Mouse (Mus musculus) adrenal gland, postnatal 10 days (tissue): Measurements from ENCODE around the gene Rab3a. TPM values are rescaled to one million over a fixed set of nuclear protein-coding genes. Genes with fewer than 3 reads are reported as not detected.

ENCODE experiments used
- DNase-seq: peaks from one replicate; pipeline ENCODE4 v3.0.0; 2021; ENCODE audit warnings: mixed read lengths
- total RNA-seq, 2 experiments: library from RNA; stranded (reverse); gene quantifications; 2 replicates each; pipeline ENCODE4 v1.2.3; 2021

Rab3a gene
- total RNA-seq, 2 experiments from 2014 or later, result 53.3 to 53.9 TPM

- DNase-seq, result no peak
Measured at GRCm38 (mm10) chr8:70775227-70775626, 20.7 kb downstream of the Rab3a start.

- DNase-seq, result no peak
Measured at GRCm38 (mm10) chr8:70775851-70776495, 21.5 kb downstream of the Rab3a start.

- peak; percentile 99 for DNase-seq
Measured at GRCm38 (mm10) chr8:70776496-70777444, 22.3 kb downstream of the Rab3a start, which contains the start of gene Pik3r2. Gene Pik3r2 (minus strand): TSS chr8:70776713.

GRCm38 (mm10) chr8:70780093-70780492 is 25.6 kb downstream of the Rab3a start:
- no peak for DNase-seq

- DNase-seq, result no peak
Measured at GRCm38 (mm10) chr8:70786291-70787050, 32.0 kb downstream of the Rab3a start.

GRCm38 (mm10) chr8:70787051-70787445 is 32.6 kb downstream of the Rab3a start:
- DNase-seq, result no peak

GRCm38 (mm10) chr8:70787941-70788667 is 33.6 kb downstream of the Rab3a start:
- no peak for DNase-seq

- DNase-seq, result no peak
Measured at GRCm38 (mm10) chr8:70789046-70789445, 34.6 kb downstream of the Rab3a start.

GRCm38 (mm10) chr8:70790846-70791245 is 36.4 kb downstream of the Rab3a start:
- DNase-seq, result no peak

- DNase-seq, result no peak
Measured at GRCm38 (mm10) chr8:70791294-70791701, 36.8 kb downstream of the Rab3a start.

GRCm38 (mm10) chr8:70791975-70792691 is 37.7 kb downstream of the Rab3a start:
- DNase-seq, result peak; percentile 99

- peak; percentile 69 for DNase-seq
Measured at GRCm38 (mm10) chr8:70792700-70793099, 38.2 kb downstream of the Rab3a start.

- DNase-seq, result no peak
Measured at GRCm38 (mm10) chr8:70794215-70794614, 39.7 kb downstream of the Rab3a start.

- no peak for DNase-seq
Measured at GRCm38 (mm10) chr8:70795370-70795769, 40.9 kb downstream of the Rab3a start.

- DNase-seq, result peak; percentile 96
Measured at GRCm38 (mm10) chr8:70796403-70797080, 42.1 kb downstream of the Rab3a start.

GRCm38 (mm10) chr8:70797081-70798070 is 42.9 kb downstream of the Rab3a start:
- DNase-seq, result peak; percentile 92

GRCm38 (mm10) chr8:70798281-70798680 is 43.8 kb downstream of the Rab3a start:
- no peak for DNase-seq

- DNase-seq, result no peak
Measured at GRCm38 (mm10) chr8:70800648-70801047, 46.2 kb downstream of the Rab3a start.

- DNase-seq, result no peak
Measured at GRCm38 (mm10) chr8:70801156-70801555, 46.7 kb downstream of the Rab3a start.
